Mouse (Mus musculus) heart, embryonic 14.5 days (tissue): ENCODE measurements around the gene Ugt1a6b. TPM values are rescaled to one million over a fixed set of nuclear protein-coding genes. Genes with fewer than 3 reads are reported as not detected.
"Not testable (repeated sequence)": the region's sequence is repeated elsewhere in the genome, so short reads cannot be mapped to it uniquely, and the experiment has no call there.

Experiments used
- ATAC-seq: fragments of 200-750 bp; cut with Nextera tagmentation; 2 replicates; pipeline ENCODE4 v1.8.0; 2017; ENCODE audit warnings: low read depth, moderate TSS enrichment; ENCODE audit not compliant: insufficient number of reproducible peaks, insufficient read depth, low FRiP score
- H3K27ac ChIP-seq, 2 experiments: fragments of 200-500 bp in 1 of 2; fragments of 300-500 bp in 1 of 2; sonication (generic) in 1 of 2; replicated peaks in 1 of 2; 2 replicates each; pipeline ENCODE4 v1.5.1; 2012 to 2014; ENCODE audit warnings: low read depth in 2 of 2, low read length in 2 of 2, control low read depth in 1 of 2, mild to moderate bottlenecking in 1 of 2, mixed read lengths in 1 of 2; ENCODE audit not compliant: control insufficient read depth in 1 of 2, insufficient read depth in 1 of 2
- H3K27me3 ChIP-seq: fragments of 300-500 bp; sonication (generic); 2 replicates; pipeline ENCODE4 v1.6.1; 2014; ENCODE audit warnings: mild to moderate bottlenecking, low read length, control low read depth; ENCODE audit not compliant: control insufficient read depth, insufficient read depth
- H3K36me3 ChIP-seq: fragments of 300-500 bp; sonication (generic); 2 replicates; pipeline ENCODE4 v1.6.1; 2014; ENCODE audit warnings: mild to moderate bottlenecking, control low read depth, low read length, mixed read lengths; ENCODE audit not compliant: control insufficient read depth, insufficient read depth
- H3K4me1 ChIP-seq, 2 experiments: fragments of 200-500 bp in 1 of 2; fragments of 300-500 bp in 1 of 2; sonication (generic) in 1 of 2; 2 replicates each; pipeline ENCODE4 v1.6.1; 2012 to 2014; ENCODE audit warnings: low read length in 2 of 2, control low read depth in 1 of 2, mixed read lengths in 1 of 2; ENCODE audit not compliant: control insufficient read depth in 2 of 2, insufficient read depth in 2 of 2
- H3K4me2 ChIP-seq: fragments of 300-500 bp; sonication (generic); 2 replicates; pipeline ENCODE4 v1.6.1; 2014; ENCODE audit warnings: mild to moderate bottlenecking, low read length
- H3K4me3 ChIP-seq, 2 experiments: fragments of 200-500 bp in 1 of 2; fragments of 300-500 bp in 1 of 2; sonication (generic) in 1 of 2; 2 replicates each; pipeline ENCODE4 v1.5.1; 2012 to 2014; ENCODE audit warnings: low read length in 2 of 2, mild to moderate bottlenecking in 2 of 2, control low read depth in 1 of 2, low read depth in 1 of 2, moderate library complexity in 1 of 2; ENCODE audit not compliant: control insufficient read depth in 1 of 2, insufficient read depth in 1 of 2
- H3K9ac ChIP-seq: fragments of 300-500 bp; sonication (generic); 2 replicates; pipeline ENCODE4 v1.6.1; 2014; ENCODE audit warnings: mild to moderate bottlenecking, low read length
- H3K9me3 ChIP-seq: fragments of 300-500 bp; sonication (generic); 2 replicates; pipeline ENCODE4 v1.6.1; 2016; ENCODE audit warnings: low read length, control low read depth; ENCODE audit not compliant: control insufficient read depth
- WGBS: fragments of 180-500 bp; shearing (Covaris S2); extraction: QIAGEN DNeasy Blood & Tissue Kit; methylation state at CpG from one replicate; pipeline ENCODE4 v1.1.7; 2014; 5-methylcytosine and 5-hydroxymethylcytosine counted together
- polyA plus RNA-seq: library from polyadenylated mRNA; unstranded; fragments of >200 nt; fragmentation: Nextera tagmentation; extraction: Ambion mirVana; gene quantifications from 2 replicates; pipeline ENCODE4 v1.2.1, GENCODE M21; 2014

The Ugt1a6b gene
- polyA plus RNA-seq, result 0.11 TPM in 1 of 2 replicates, not detected in the other

DNA sequence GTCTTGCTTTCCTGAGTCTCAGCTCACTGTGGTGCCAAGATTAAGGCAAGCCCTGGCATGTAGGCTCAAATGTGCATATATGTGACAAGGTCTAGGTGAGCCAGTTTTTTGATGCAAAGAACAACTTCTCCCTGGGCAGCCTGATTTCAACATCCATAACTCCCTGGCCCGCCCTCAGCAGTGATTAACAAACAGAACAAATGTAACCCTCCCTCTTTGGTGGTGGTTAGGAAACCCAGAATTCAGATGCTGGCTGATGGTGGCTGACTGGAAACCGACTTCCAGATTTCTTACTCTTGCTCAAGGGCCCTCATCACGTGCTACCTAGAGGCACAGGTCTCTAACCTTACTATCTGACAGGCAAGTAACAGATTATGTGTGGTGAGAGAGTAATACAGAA lies at the start of gene Ugt1a6b:
Gene Ugt1a6b, plus strand, starts transcription at position 234 of the 400 bp plus-strand sequence.
- 49% methylated on average over 2 of the region's 3 CpGs for WGBS
- not testable (repeated sequence) for ATAC-seq, H3K4me3 ChIP-seq, H3K27me3 ChIP-seq, H3K4me1 ChIP-seq, H3K9me3 ChIP-seq, H3K4me2 ChIP-seq, H3K27ac ChIP-seq, H3K36me3 ChIP-seq, H3K9ac ChIP-seq

DNA sequence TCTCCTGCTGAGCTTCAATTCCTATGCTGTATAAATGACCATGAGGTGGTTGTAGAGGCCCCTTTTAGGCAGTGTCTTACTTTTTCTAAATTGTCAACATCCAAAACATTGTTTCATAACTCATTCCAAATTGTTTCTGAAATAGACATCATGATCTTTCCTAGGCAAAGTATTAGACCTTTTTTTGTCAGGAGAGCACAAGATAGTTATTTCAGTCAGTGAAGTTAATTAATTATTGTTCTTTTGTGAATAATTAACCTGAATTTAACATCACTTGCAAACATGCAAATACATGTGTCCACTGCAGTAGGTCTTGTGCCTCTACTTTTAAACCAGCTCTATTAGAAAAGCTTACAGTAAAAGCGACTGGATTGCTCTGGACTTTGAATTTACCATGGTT lies 48.0 kb upstream of the Ugt1a6b start, which contains the start of gene Ugt1a10:
Gene Ugt1a10, plus strand, starts transcription at position 301 of the 400 bp plus-strand sequence.
- Histone ChIP-seq H3K4me1 (no peaks in the 10 kb centered on the region), H3K27ac (no peak within 1 kb of the TSS), H3K4me2 (no peak within 1 kb of the TSS), H3K9me3 (no peaks in the 10 kb centered on the region), H3K9ac (no peak within 1 kb of the TSS), H3K27me3 (no peaks in the 10 kb centered on the region), H3K36me3 (no peaks in the 10 kb centered on the region), H3K4me3 (no peak within 1 kb of the TSS)
- ATAC-seq, result no peak
- WGBS, result 52% methylated on average over 1 of the region's 1 CpGs

DNA sequence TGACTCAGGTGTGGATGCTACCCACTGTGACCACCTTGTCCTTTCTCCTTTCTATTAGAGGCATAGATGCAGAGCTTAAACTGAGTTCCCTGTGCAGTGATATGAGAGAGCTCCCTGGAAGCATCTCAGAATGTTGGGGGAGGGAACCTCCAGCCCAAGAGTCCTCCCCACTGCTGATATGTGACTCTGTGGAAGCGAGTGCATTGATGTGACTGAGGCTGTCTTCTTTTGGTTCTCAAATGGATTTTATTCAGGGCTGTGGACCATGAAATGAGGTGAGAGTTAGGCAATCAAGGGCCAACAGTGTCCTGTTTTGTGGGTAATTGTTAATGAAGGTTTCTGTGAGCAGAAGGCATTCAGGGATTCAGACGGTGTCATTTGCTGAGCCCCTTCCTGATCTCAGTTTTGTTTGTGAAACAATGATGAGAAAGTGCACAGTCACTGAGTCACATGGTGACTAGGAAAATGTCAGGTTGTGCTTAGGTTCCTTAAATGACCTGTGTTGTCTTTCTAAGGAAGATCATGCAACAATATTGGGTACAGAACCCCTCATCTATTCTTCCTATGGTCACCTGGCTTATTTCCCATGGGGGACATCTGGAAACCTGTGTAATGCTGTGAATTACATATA lies 36.5 kb upstream of the Ugt1a6b start:
- H3K36me3 ChIP-seq, H3K27me3 ChIP-seq, H3K9me3 ChIP-seq, H3K27ac ChIP-seq, ATAC-seq, H3K4me1 ChIP-seq, H3K9ac ChIP-seq, H3K4me3 ChIP-seq, H3K4me2 ChIP-seq: not testable (repeated sequence)
- WGBS, result 43% methylated on average over 1 of the region's 2 CpGs

DNA sequence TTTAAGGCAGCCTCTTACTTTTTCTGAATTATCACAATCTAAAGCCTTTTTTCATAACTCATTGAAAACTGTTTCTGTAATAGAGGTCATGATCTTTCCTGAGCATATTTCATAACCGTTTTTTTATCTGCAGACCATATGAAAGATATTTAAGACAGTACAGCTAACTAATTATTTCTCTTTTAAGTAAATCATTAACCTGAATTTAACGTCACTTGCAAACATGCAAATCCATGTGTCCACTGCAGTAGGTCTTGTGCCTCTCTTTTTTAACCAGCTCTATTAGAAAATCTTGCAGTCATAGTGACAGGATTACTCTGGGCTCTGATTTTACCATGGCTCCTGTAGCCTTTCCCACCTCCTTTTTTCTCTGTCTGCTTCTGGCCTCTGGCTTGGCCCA lies 32.6 kb upstream of the Ugt1a6b start, which contains the start of gene Ugt1a9:
Gene Ugt1a9, plus strand, starts transcription at position 306 of the 400 bp plus-strand sequence.
- no peaks in the 10 kb centered on the region for H3K27me3 ChIP-seq
- no peaks in the 10 kb centered on the region for H3K4me1 ChIP-seq
- H3K4me3 ChIP-seq, result no peak within 1 kb of the TSS
- no peak within 1 kb of the TSS for H3K27ac ChIP-seq
- H3K9ac ChIP-seq, result no peak within 1 kb of the TSS
- ATAC-seq, result no peak
- H3K36me3 ChIP-seq, result no peaks in the 10 kb centered on the region
- whole genome bisulfite sequencing, result 74% methylated on average over 2 of the region's 2 CpGs
- no peaks in the 10 kb centered on the region for H3K9me3 ChIP-seq
- no peak within 1 kb of the TSS for H3K4me2 ChIP-seq

DNA sequence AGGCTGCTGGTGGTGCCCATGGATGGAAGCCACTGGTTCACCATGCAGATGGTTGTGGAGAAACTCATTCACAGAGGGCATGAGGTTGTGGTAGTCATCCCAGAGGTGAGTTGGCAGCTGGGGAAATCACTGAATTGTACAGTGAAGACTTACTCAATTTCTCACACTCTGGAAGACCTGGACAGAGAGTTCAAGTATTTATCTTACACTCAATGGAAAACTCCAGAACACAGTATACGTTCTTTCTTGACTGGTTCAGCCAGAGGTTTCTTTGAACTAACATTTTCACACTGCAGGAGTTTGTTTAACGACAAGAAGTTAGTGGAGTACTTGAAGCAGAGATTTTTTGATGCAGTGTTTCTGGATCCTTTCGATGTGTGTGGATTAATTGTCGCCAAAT lies 32.1 kb upstream of the Ugt1a6b start:
- Histone ChIP-seq H3K9me3 (no peaks in the 10 kb centered on the region), H3K27ac (no peak overlapping the region), H3K9ac (no peak overlapping the region), H3K4me3 (no peak overlapping the region), H3K27me3 (no peaks in the 10 kb centered on the region), H3K4me2 (no peak overlapping the region), H3K36me3 (no peaks in the 10 kb centered on the region), H3K4me1 (no peaks in the 10 kb centered on the region)
- WGBS, result 66% methylated on average over 4 of the region's 4 CpGs
- no peak for ATAC-seq

GRCm38 (mm10) chr1:88074471-88074870 lies 28.6 kb upstream of the Ugt1a6b start:
- ATAC-seq, result no peak
- H3K9me3 ChIP-seq, result no peaks in the 10 kb centered on the region
- WGBS, result 83% methylated on average over 2 of the region's 2 CpGs
- H3K4me1 ChIP-seq, result no peaks in the 10 kb centered on the region
- H3K4me2 ChIP-seq, result no peak overlapping the region
- no peaks in the 10 kb centered on the region for H3K36me3 ChIP-seq
- H3K9ac ChIP-seq, result no peak overlapping the region
- no peak overlapping the region for H3K4me3 ChIP-seq
- no peaks in the 10 kb centered on the region for H3K27me3 ChIP-seq
- no peak overlapping the region for H3K27ac ChIP-seq

GRCm38 (mm10) chr1:88077128-88077527 lies 25.9 kb upstream of the Ugt1a6b start:
- Histone ChIP-seq H3K4me1 (no peaks in the 10 kb centered on the region), H3K9ac (no peak overlapping the region), H3K9me3 (no peaks in the 10 kb centered on the region), H3K27ac (no peak overlapping the region), H3K4me3 (no peak overlapping the region), H3K27me3 (no peaks in the 10 kb centered on the region), H3K4me2 (no peak overlapping the region), H3K36me3 (no peaks in the 10 kb centered on the region)
- WGBS, result 81% methylated on average over 1 of the region's 1 CpGs
- no peak for ATAC-seq

DNA sequence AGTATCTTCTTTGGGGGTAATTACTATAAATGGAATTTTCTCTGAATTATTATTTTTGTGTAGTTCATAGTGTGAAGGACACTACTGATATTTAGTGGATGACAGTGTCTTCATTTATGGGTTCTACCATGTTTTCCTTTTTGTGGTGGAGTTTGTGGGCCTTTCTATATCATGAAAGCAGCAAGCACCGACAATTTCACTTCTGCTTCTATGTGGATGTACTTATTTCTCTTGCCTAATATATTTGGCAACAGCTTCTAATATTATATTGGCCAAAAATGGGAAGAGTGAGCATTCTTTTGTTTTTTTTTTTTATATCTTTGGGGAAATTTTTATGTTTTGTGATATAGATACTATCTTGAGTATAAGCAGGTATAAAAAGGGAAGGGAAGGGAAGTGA lies 21.4 kb upstream of the Ugt1a6b start:
- no peak overlapping the region for H3K9ac ChIP-seq
- H3K9me3 ChIP-seq, result no peaks in the 10 kb centered on the region
- no peak overlapping the region for H3K4me3 ChIP-seq
- no peak overlapping the region for H3K27ac ChIP-seq
- no peaks in the 10 kb centered on the region for H3K27me3 ChIP-seq
- no peaks in the 10 kb centered on the region for H3K36me3 ChIP-seq
- ATAC-seq, result no peak
- no peak overlapping the region for H3K4me2 ChIP-seq
- H3K4me1 ChIP-seq, result no peaks in the 10 kb centered on the region
- WGBS, result 83% methylated on average over 1 of the region's 1 CpGs
